Mouse (Mus musculus) heart, embryonic 11.5 days (tissue): ENCODE measurements around the gene Mapk9. TPM values are rescaled to one million over a fixed set of nuclear protein-coding genes. Genes with fewer than 3 reads are reported as not detected.

Experiments used
- ATAC-seq: fragments of 200-750 bp; cut with Nextera tagmentation; replicated peaks from 2 replicates; pipeline ENCODE4 v1.8.0; 2017; ENCODE audit warnings: moderate library complexity; ENCODE audit not compliant: insufficient number of reproducible peaks, low FRiP score, low TSS enrichment
- H3K27ac ChIP-seq: fragments of 300-500 bp; sonication (generic); 2 replicates; pipeline ENCODE4 v1.5.1; 2014; ENCODE audit warnings: mild to moderate bottlenecking, low read depth, low read length
- H3K27me3 ChIP-seq: fragments of 300-500 bp; sonication (generic); 2 replicates; pipeline ENCODE4 v1.6.1; 2014; ENCODE audit warnings: mild to moderate bottlenecking, low read length, mixed read lengths; ENCODE audit not compliant: control insufficient read depth, insufficient read depth
- H3K36me3 ChIP-seq: fragments of 300-500 bp; sonication (generic); 2 replicates; pipeline ENCODE4 v1.6.1; 2014; ENCODE audit warnings: mild to moderate bottlenecking, low read length, moderate library complexity, mixed read lengths; ENCODE audit not compliant: control insufficient read depth, insufficient read depth
- H3K4me1 ChIP-seq: fragments of 300-500 bp; sonication (generic); 2 replicates; pipeline ENCODE4 v1.6.1; 2014; ENCODE audit warnings: low read length; ENCODE audit not compliant: control insufficient read depth, insufficient read depth
- H3K4me2 ChIP-seq: fragments of 300-500 bp; sonication (generic); 2 replicates; pipeline ENCODE4 v1.6.1; 2014; ENCODE audit warnings: mild to moderate bottlenecking, moderate library complexity
- H3K4me3 ChIP-seq: fragments of 300-500 bp; sonication (generic); 2 replicates; pipeline ENCODE4 v1.5.1; 2014; ENCODE audit warnings: low read depth, low read length
- H3K9ac ChIP-seq: fragments of 300-500 bp; sonication (generic); 2 replicates; pipeline ENCODE4 v1.6.1; 2014; ENCODE audit warnings: mild to moderate bottlenecking, low read depth, low read length, moderate library complexity
- H3K9me3 ChIP-seq: fragments of 300-500 bp; sonication (generic); replicated peaks from 2 replicates; pipeline ENCODE4 v1.6.1; 2016; ENCODE audit warnings: low read length; ENCODE audit not compliant: control insufficient read depth
- WGBS: fragments of 180-500 bp; shearing (Covaris S2); extraction: QIAGEN DNeasy Blood & Tissue Kit; methylation state at CpG from one replicate; pipeline ENCODE4 v1.1.7; 2014; ENCODE audit not compliant: insufficient replicate concordance; 5-methylcytosine and 5-hydroxymethylcytosine counted together
- polyA plus RNA-seq: library from polyadenylated mRNA; unstranded; fragments of >200 nt; fragmentation: Nextera tagmentation; extraction: Ambion mirVana; gene quantifications from 2 replicates; pipeline ENCODE4 v1.2.1, GENCODE M21; 2014

The Mapk9 gene
- polyA plus RNA-seq, 1 experiment from 2014 or later: 35.8 TPM

GRCm38 (mm10) chr11:49844311-49844710, 2.2 kb upstream of the Mapk9 start:
- no peak for ATAC-seq
- H3K27me3 ChIP-seq: no peaks in the 10 kb centered on the region
- WGBS: 87% methylated on average over 10 of the region's 10 CpGs
- no peak overlapping the region for H3K4me3 ChIP-seq
- no peaks in the 10 kb centered on the region for H3K36me3 ChIP-seq
- no peak overlapping the region for H3K4me2 ChIP-seq
- H3K27ac ChIP-seq: no peak overlapping the region
- no peaks in the 10 kb centered on the region for H3K9me3 ChIP-seq
- H3K9ac ChIP-seq: no peak overlapping the region
- H3K4me1 ChIP-seq: peaks cover 17% of the 10 kb centered on the region

- ATAC-seq: no peak
- 48% methylated on average over 3 of the region's 3 CpGs for WGBS
- no peak overlapping the region for H3K9ac ChIP-seq
Measured at GRCm38 (mm10) chr11:49844969-49845368, 1.6 kb upstream of the Mapk9 start.

GRCm38 (mm10) chr11:49845958-49846357, 593 bp upstream of the Mapk9 start:
- H3K9ac ChIP-seq: peak overlapping the region; percentile 82
- H3K27me3 ChIP-seq: no peaks in the 10 kb centered on the region
- H3K9me3 ChIP-seq: no peaks in the 10 kb centered on the region
- peak overlapping the region; percentile 77 for H3K4me2 ChIP-seq
- ATAC-seq: no peak
- H3K4me3 ChIP-seq: peak overlapping the region; percentile 71
- H3K4me1 ChIP-seq: peaks cover 17% of the 10 kb centered on the region
- H3K27ac ChIP-seq: peak overlapping the region; percentile 81
- WGBS: 25% methylated on average over 11 of the region's 11 CpGs
- 0 out of 2 replicates have a peak, but pooled peaks cover 2% of the 10 kb centered on the region for H3K36me3 ChIP-seq

More at GRCm38 (mm10) chr11:49844969-49845368, 1.6 kb upstream of the Mapk9 start:
- Histone ChIP-seq H3K4me3 (no peak overlapping the region), H3K4me1 (peaks cover 17% of the 10 kb centered on the region), H3K36me3 (no peaks in the 10 kb centered on the region), H3K4me2 (no peak overlapping the region), H3K27ac (no peak overlapping the region), H3K27me3 (no peaks in the 10 kb centered on the region), H3K9me3 (no peaks in the 10 kb centered on the region)

- Histone ChIP-seq H3K4me3 (peak overlapping the region; percentile 71), H3K27ac (peak overlapping the region; percentile 81), H3K4me2 (peak overlapping the region; percentile 77), H3K4me1 (peaks cover 17% of the 10 kb centered on the region), H3K27me3 (no peaks in the 10 kb centered on the region), H3K9me3 (no peaks in the 10 kb centered on the region), H3K9ac (peak overlapping the region; percentile 82), H3K36me3 (0 out of 2 replicates have a peak, but pooled peaks cover 2% of the 10 kb centered on the region)
- ATAC-seq: no peak
- WGBS: 8% methylated on average over 29 of the region's 29 CpGs
Measured at GRCm38 (mm10) chr11:49847071-49847810, 690 bp downstream of the Mapk9 start.

- Histone ChIP-seq H3K4me2 (peak overlapping the region; percentile 77), H3K9ac (peak overlapping the region; percentile 82), H3K27me3 (no peaks in the 10 kb centered on the region), H3K4me1 (peaks cover 17% of the 10 kb centered on the region), H3K27ac (no peak overlapping the region), H3K4me3 (peak overlapping the region; percentile 71), H3K9me3 (no peaks in the 10 kb centered on the region), H3K36me3 (0 out of 2 replicates have a peak, but pooled peaks cover 2% of the 10 kb centered on the region)
- 53% methylated on average over 2 of the region's 2 CpGs for WGBS
- no peak for ATAC-seq
Measured at GRCm38 (mm10) chr11:49847811-49848078, 1.2 kb downstream of the Mapk9 start.

GRCm38 (mm10) chr11:49848080-49848815, 1.7 kb downstream of the Mapk9 start:
- no peak for ATAC-seq
- H3K9ac ChIP-seq: 0 out of 2 replicates have a peak overlapping the region, but pooled peaks have one; percentile 0
- H3K27me3 ChIP-seq: no peaks in the 10 kb centered on the region
- 54% methylated on average over 4 of the region's 4 CpGs for WGBS
- H3K27ac ChIP-seq: 0 out of 2 replicates have a peak overlapping the region, but pooled peaks have one; percentile 3
- H3K4me2 ChIP-seq: peak overlapping the region; percentile 77
- 0 out of 2 replicates have a peak, but pooled peaks cover 2% of the 10 kb centered on the region for H3K36me3 ChIP-seq
- no peaks in the 10 kb centered on the region for H3K9me3 ChIP-seq
- H3K4me3 ChIP-seq: no peak overlapping the region
- peaks cover 17% of the 10 kb centered on the region for H3K4me1 ChIP-seq

GRCm38 (mm10) chr11:49850331-49850730, 3.8 kb downstream of the Mapk9 start:
- H3K36me3 ChIP-seq: 0 out of 2 replicates have a peak, but pooled peaks cover 4% of the 10 kb centered on the region
- H3K4me2 ChIP-seq: no peak overlapping the region
- H3K4me3 ChIP-seq: no peak overlapping the region
- H3K4me1 ChIP-seq: peaks cover 17% of the 10 kb centered on the region
- H3K9ac ChIP-seq: no peak overlapping the region
- 88% methylated on average over 7 of the region's 7 CpGs for WGBS
- no peaks in the 10 kb centered on the region for H3K9me3 ChIP-seq
- H3K27ac ChIP-seq: no peak overlapping the region
- no peaks in the 10 kb centered on the region for H3K27me3 ChIP-seq
- no peak for ATAC-seq

GRCm38 (mm10) chr11:49855144-49855543, 8.6 kb downstream of the Mapk9 start:
- Histone ChIP-seq H3K4me1 (no peaks in the 10 kb centered on the region), H3K9ac (no peak overlapping the region), H3K27me3 (no peaks in the 10 kb centered on the region), H3K9me3 (no peaks in the 10 kb centered on the region), H3K36me3 (0 out of 2 replicates have a peak, but pooled peaks cover 4% of the 10 kb centered on the region), H3K4me2 (no peak overlapping the region), H3K4me3 (no peak overlapping the region), H3K27ac (no peak overlapping the region)
- no peak for ATAC-seq
- WGBS: 73% methylated on average over 5 of the region's 5 CpGs
